Mouse (Mus musculus) MEL (cell line): ENCODE results near the gene Pcnx2.

Experiments
- CTCF ChIP-seq, 3 experiments: IDR thresholded peaks in 2 of 3; conservative IDR thresholded peaks in 1 of 3; 2 replicates each; pipeline ENCODE4 v1.5.1; 2011 to 2012; ENCODE audit warnings: low read length in 3 of 3, low read depth in 2 of 3, mild to moderate bottlenecking in 2 of 3, improper control_type of control experiment in 1 of 3, inconsistent platforms in 1 of 3, mixed read lengths in 1 of 3, moderate library complexity in 1 of 3; ENCODE audit not compliant: control insufficient read depth in 1 of 3, insufficient read depth in 1 of 3, poor library complexity in 1 of 3, severe bottlenecking in 1 of 3
- ELF1 ChIP-seq: IDR thresholded peaks from 2 replicates; pipeline ENCODE4 v1.6.1; 2014; ENCODE audit warnings: low read depth, mild to moderate bottlenecking, inconsistent platforms, low read length, improper control_type of control experiment, moderate library complexity
- EP300 ChIP-seq, 2 experiments: IDR thresholded peaks; 2 replicates each; pipeline ENCODE4 v1.6.1; 2011; ENCODE audit warnings: improper control_type of control experiment in 2 of 2, low read length in 2 of 2, low read depth in 1 of 2, mild to moderate bottlenecking in 1 of 2
- GABPA ChIP-seq: IDR thresholded peaks from 2 replicates; pipeline ENCODE4 v1.6.1; 2012; ENCODE audit warnings: low read depth, mild to moderate bottlenecking, inconsistent platforms, low read length, improper control_type of control experiment, moderate library complexity
- MAFK ChIP-seq: IDR thresholded peaks from 2 replicates; pipeline ENCODE4 v1.6.1; 2011; ENCODE audit warnings: low read depth, mild to moderate bottlenecking, low read length, improper control_type of control experiment, borderline replicate concordance
- MYB ChIP-seq: IDR thresholded peaks from 2 replicates; pipeline ENCODE4 v1.6.1; 2011; ENCODE audit warnings: mild to moderate bottlenecking, low read depth, low read length, improper control_type of control experiment
- POLR2A ChIP-seq, 2 experiments: IDR thresholded peaks; 2 replicates each; pipeline ENCODE4 v1.6.1; 2011 to 2012; ENCODE audit warnings: low read length in 2 of 2, mild to moderate bottlenecking in 2 of 2, control low read depth in 1 of 2, improper control_type of control experiment in 1 of 2, low read depth in 1 of 2, moderate library complexity in 1 of 2; ENCODE audit not compliant: control insufficient read depth in 1 of 2, insufficient read depth in 1 of 2, poor library complexity in 1 of 2
- POLR2AphosphoS5 ChIP-seq: IDR thresholded peaks from 2 replicates; pipeline ENCODE4 v1.6.1; 2012; ENCODE audit warnings: low read depth, borderline replicate concordance, mild to moderate bottlenecking, inconsistent platforms, low read length, moderate library complexity, mixed read lengths
- RAD21 ChIP-seq: IDR thresholded peaks from 2 replicates; pipeline ENCODE4 v1.6.1; 2011; ENCODE audit warnings: mild to moderate bottlenecking, low read depth, low read length, improper control_type of control experiment
- SMC3 ChIP-seq: IDR thresholded peaks from 2 replicates; pipeline ENCODE4 v1.6.1; 2011; ENCODE audit warnings: low read depth, low read length, improper control_type of control experiment
- TBP ChIP-seq: IDR thresholded peaks from 2 replicates; pipeline ENCODE4 v1.8.0; 2011; ENCODE audit warnings: low read depth, low read length, improper control_type of control experiment
- ZC3H11A ChIP-seq: IDR thresholded peaks from 2 replicates; pipeline ENCODE4 v1.6.1; 2012; ENCODE audit warnings: low read depth, mild to moderate bottlenecking, inconsistent platforms, low read length, improper control_type of control experiment
- ZMIZ1 ChIP-seq: IDR thresholded peaks from 2 replicates; pipeline ENCODE4 v1.6.1; 2012; ENCODE audit warnings: low read depth, mild to moderate bottlenecking, inconsistent platforms, low read length, improper control_type of control experiment, moderate library complexity

DNA sequence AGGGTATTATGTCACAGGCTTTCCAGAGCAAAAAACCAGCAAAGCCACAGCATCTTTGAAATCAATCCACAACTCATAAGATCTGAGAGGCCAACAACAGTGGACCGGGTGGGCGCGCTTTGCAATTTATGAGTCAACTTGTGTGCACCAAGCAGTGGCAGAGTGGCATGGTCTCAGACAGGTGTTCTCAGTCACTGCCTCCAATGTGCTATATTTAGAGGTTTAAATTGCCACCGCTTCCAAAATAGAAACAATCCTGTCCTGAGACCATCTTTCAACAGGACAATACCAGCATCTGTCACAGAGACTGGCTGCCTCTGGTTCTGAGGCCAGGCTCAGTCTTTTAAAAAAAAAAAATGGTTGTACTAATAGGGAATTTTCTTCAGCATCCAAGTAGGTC lies 42.0 kb downstream of the Pcnx2 start:
- TF ChIP-seq CTCF (IDR thresholded peaks at IDR 0.05 in 2 of 3, conservative IDR thresholded peaks at IDR 0.05 in 1 of 3; ENCODE audit: control insufficient read depth in 1 of 3, insufficient read depth in 1 of 3, low read depth in 2 of 3, low read length in 3 of 3, poor library complexity in 1 of 3, severe bottlenecking in 1 of 3) (no peak), MYB (no peak), TBP (no peak), EP300 (IDR thresholded peaks at IDR 0.05; ENCODE audit: low read depth in 1 of 2, low read length in 2 of 2) (no peak), ZC3H11A (no peak), SMC3 (no peak), MAFK (no peak), RAD21 (no peak), ZMIZ1 (no peak), POLR2AphosphoS5 (no peak), POLR2A (IDR thresholded peaks at IDR 0.05; ENCODE audit: control insufficient read depth in 1 of 2, insufficient read depth in 1 of 2, low read depth in 1 of 2, low read length in 2 of 2, poor library complexity in 1 of 2) (no peak), GABPA (no peak), ELF1 (no peak)
